Mouse (Mus musculus) ES-E14 (cell line): ENCODE results near the gene Znhit2. TPM values are rescaled to one million over a fixed set of nuclear protein-coding genes. Genes with fewer than 3 reads are reported as not detected.

Experiments
- DNase-seq: peaks from one replicate; pipeline ENCODE4 v3.0.0-alpha.2; 2013; ENCODE audit warnings: low read depth, low spot score
- H3K27ac ChIP-seq: 2 replicates; pipeline ENCODE4 v1.5.1; 2012; ENCODE audit warnings: low read depth, mild to moderate bottlenecking, low read length, moderate library complexity, mixed read lengths; ENCODE audit not compliant: poor library complexity, insufficient read depth, severe bottlenecking
- H3K36me3 ChIP-seq: 2 replicates; pipeline ENCODE4 v1.6.1; 2012; ENCODE audit warnings: mild to moderate bottlenecking, low read length, moderate library complexity, mixed read lengths; ENCODE audit not compliant: control insufficient read depth, poor library complexity, insufficient read depth, severe bottlenecking
- H3K4me1 ChIP-seq, 2 experiments: fragments of 150-350 bp in 1 of 2; sonication (generic) in 1 of 2; 2 replicates each; pipeline ENCODE4 v1.6.1; 2012; ENCODE audit warnings: low read length in 2 of 2, mild to moderate bottlenecking in 1 of 2, mixed read lengths in 1 of 2; ENCODE audit not compliant: control insufficient read depth in 2 of 2, insufficient read depth in 2 of 2, poor library complexity in 1 of 2
- H3K4me3 ChIP-seq, 2 experiments: fragments of 150-350 bp in 1 of 2; sonication (generic) in 1 of 2; 2 replicates each; pipeline ENCODE4 v1.5.1; 2012; ENCODE audit warnings: low read length in 2 of 2, low read depth in 1 of 2, mild to moderate bottlenecking in 1 of 2, mixed read lengths in 1 of 2; ENCODE audit not compliant: insufficient read depth in 1 of 2, poor library complexity in 1 of 2, severe bottlenecking in 1 of 2
- H3K9ac ChIP-seq: 2 replicates; pipeline ENCODE4 v1.6.1; 2012; ENCODE audit warnings: low read depth, mild to moderate bottlenecking, low read length, mixed read lengths; ENCODE audit not compliant: poor library complexity, insufficient read depth, severe bottlenecking
- H3K9me3 ChIP-seq: fragments of 150-350 bp; sonication (generic); 2 replicates; pipeline ENCODE4 v1.6.1; 2012; ENCODE audit warnings: low read depth, mild to moderate bottlenecking, low read length; ENCODE audit not compliant: control insufficient read depth, insufficient read depth
- CHD2 ChIP-seq: IDR thresholded peaks from 2 replicates; pipeline ENCODE4 v1.6.1; 2014; ENCODE audit warnings: mild to moderate bottlenecking, low read depth, low read length, inconsistent platforms
- HCFC1 ChIP-seq: IDR thresholded peaks from 2 replicates; pipeline ENCODE4 v1.6.1; 2012; ENCODE audit warnings: low read length, inconsistent platforms, borderline replicate concordance; ENCODE audit not compliant: insufficient read depth
- MAFK ChIP-seq: IDR thresholded peaks from 2 replicates; pipeline ENCODE4 v1.6.1; 2014; ENCODE audit warnings: mild to moderate bottlenecking, low read depth, low read length, inconsistent platforms; ENCODE audit not compliant: insufficient read depth
- ZC3H11A ChIP-seq: IDR thresholded peaks from 2 replicates; pipeline ENCODE4 v1.6.1; 2012; ENCODE audit warnings: low read depth, mild to moderate bottlenecking, inconsistent platforms, low read length, borderline replicate concordance
- ZNF384 ChIP-seq: IDR thresholded peaks from 2 replicates; pipeline ENCODE4 v1.6.1; 2012; ENCODE audit warnings: low read depth, low read length, inconsistent platforms
- in situ Hi-C, 2 experiments: fragments of 600-800 bp; cut with MboI; formaldehyde crosslinking; loops; one replicate each; pipeline ENCODE4 v1.15.1; 2025; ENCODE audit warnings: low sequenced_read_pairs in 2 of 2, inconsistent platforms in 1 of 2; ENCODE audit not compliant: unreplicated experiment in 2 of 2
- total RNA-seq: library from RNA; depleted of rRNA; stranded (reverse); fragments of 300-350 nt; gene quantifications from 2 replicates; pipeline ENCODE4 v1.2.3, GENCODE M21; 2012; rRNA removed

Znhit2 gene
- total RNA-seq = 18.2 and 23.2 TPM in 2 replicates

DNA sequence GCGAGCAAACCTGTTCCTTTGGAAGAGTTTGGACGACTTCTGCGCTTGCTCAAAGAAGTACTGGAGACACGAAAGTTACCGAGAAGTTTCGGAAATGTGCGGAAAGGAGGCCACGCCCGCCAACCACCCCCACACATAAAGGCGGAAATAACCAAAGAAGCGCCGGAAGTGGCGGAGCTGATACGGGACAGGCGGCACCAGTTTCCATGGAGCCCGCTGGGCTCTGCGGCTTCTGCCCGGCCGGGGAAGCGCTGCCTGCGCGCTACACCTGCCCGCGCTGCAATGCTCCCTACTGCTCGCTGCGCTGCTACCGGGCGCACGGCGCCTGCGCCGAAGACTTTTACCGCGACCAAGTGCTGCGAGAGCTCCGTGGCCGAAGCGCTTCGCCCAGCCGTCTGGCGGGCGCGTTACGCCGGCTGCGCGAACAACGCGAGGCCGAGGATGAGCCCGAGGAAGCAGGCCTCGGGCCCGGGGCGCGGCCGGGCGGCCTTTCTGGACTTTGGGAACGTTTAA lies at the start of gene Znhit2:
Gene Znhit2, plus strand, starts transcription at position 172 of the 513 bp plus-strand sequence.
- Histone ChIP-seq H3K9ac (peak within 1 kb of the TSS; percentile 94), H3K9me3 (no peaks in the 10 kb centered on the region), H3K4me3 (peak within 1 kb of the TSS; percentile 52 to 82), H3K4me1 (peaks cover 2 to 4% of the 10 kb centered on the region in 2 experiments; a peak in 2 of 4 replicates), H3K36me3 (peaks cover 19% of the 10 kb centered on the region), H3K27ac (peak within 1 kb of the TSS; percentile 77)
- in situ Hi-C loops = no loop called here
- peak; percentile 60; the same call in 1 of the 2 replicates for TF ChIP-seq HCFC1
- TF ChIP-seq ZNF384 = no peak
- peak; percentile 86 for DNase-seq

GRCm38 (mm10) chr19:6013691-6014090 lies 47.3 kb upstream of the Znhit2 start:
- H3K36me3 ChIP-seq = no peaks in the 10 kb centered on the region
- H3K4me3 ChIP-seq = no peak overlapping the region
- no peak overlapping the region for H3K27ac ChIP-seq
- H3K4me1 ChIP-seq = peaks cover 5 to 22% of the 10 kb centered on the region in 2 experiments; a peak in 3 of 4 replicates
- no peak for TF ChIP-seq HCFC1
- DNase-seq = no peak
- in situ Hi-C loops = no loop called here
- no peaks in the 10 kb centered on the region for H3K9me3 ChIP-seq
- no peak overlapping the region for H3K9ac ChIP-seq

- no peak overlapping the region; the same call in 1 of the 2 replicates for H3K27ac ChIP-seq
- H3K4me1 ChIP-seq = peaks cover 5 to 15% of the 10 kb centered on the region in 2 experiments; a peak in 2 of 4 replicates
- no peaks in the 10 kb centered on the region for H3K36me3 ChIP-seq
- H3K9me3 ChIP-seq = no peaks in the 10 kb centered on the region
- peak overlapping the region; percentile 66 to 71 for H3K4me3 ChIP-seq
- peak; percentile 60 for DNase-seq
- in situ Hi-C loops = no loop called here
- no peak for TF ChIP-seq CHD2
- 0 out of 2 replicates have a peak, but pooled peaks have one; percentile 18 for TF ChIP-seq HCFC1
- H3K9ac ChIP-seq = peak overlapping the region; percentile 49
These were observed 45.9 kb upstream of the Znhit2 start for GRCm38 (mm10) chr19:6014991-6015510.

GRCm38 (mm10) chr19:6015511-6016315 lies 45.3 kb upstream of the Znhit2 start, which contains the start of gene Capn1:
TSS of gene Capn1 (minus strand) at chr19:6015897.
- Histone ChIP-seq H3K27ac (no peak within 1 kb of the TSS; the same call in 1 of the 2 replicates), H3K4me1 (peaks cover under 1 to 12% of the 10 kb centered on the region in 2 experiments; a peak in 2 of 4 replicates), H3K9ac (peak within 1 kb of the TSS; percentile 49), H3K4me3 (peak within 1 kb of the TSS; percentile 66 to 71), H3K36me3 (no peaks in the 10 kb centered on the region), H3K9me3 (no peaks in the 10 kb centered on the region)
- TF ChIP-seq ZC3H11A (no peak), MAFK (no peak), ZNF384 (no peak), HCFC1 (no peak), CHD2 (no peak)
- DNase-seq = no peak
- in situ Hi-C loops = no loop called here

- Histone ChIP-seq H3K9ac (no peak overlapping the region), H3K4me1 (peaks cover 0 to 6% of the 10 kb centered on the region in 2 experiments; a peak in 2 of 4 replicates), H3K36me3 (no peaks in the 10 kb centered on the region), H3K9me3 (no peaks in the 10 kb centered on the region), H3K27ac (no peak overlapping the region), H3K4me3 (0 out of 4 replicates have a peak overlapping the region, but pooled peaks have one; percentile 66 to 71)
- in situ Hi-C loops = no loop called here
- TF ChIP-seq ZC3H11A (no peak), ZNF384 (no peak), HCFC1 (no peak), CHD2 (no peak), MAFK (no peak)
- DNase-seq = no peak
These were observed 44.5 kb upstream of the Znhit2 start for GRCm38 (mm10) chr19:6016532-6016931.
